Mouse (Mus musculus): Measurements from ENCODE around the gene Rapgefl1. TPM values are rescaled to one million over a fixed set of nuclear protein-coding genes. Genes with fewer than 3 reads are reported as not detected.

Rapgefl1 gene
- polyA plus RNA-seq, 1 experiment from 2014 or later, result 1.6 TPM

Other genes with a start within 250 kb of the Rapgefl1 start
- gene Ormdl3, start 249.4 kb upstream of the Rapgefl1 start, polyA plus RNA-seq (2016; fragmentation: Nextera tagmentation; extraction: Ambion mirVana), result 67.3 and 67.4 TPM in 2 replicates
- not detected in 2 replicates for gene Lrrc3c, start 238.5 kb upstream of the Rapgefl1 start, polyA plus RNA-seq (2016; fragmentation: Nextera tagmentation; extraction: Ambion mirVana)
- gene Gm12355, start 211.1 kb upstream of the Rapgefl1 start, polyA plus RNA-seq (2016; fragmentation: Nextera tagmentation; extraction: Ambion mirVana), result 1.2 and 1.4 TPM in 2 replicates
- not detected in 2 replicates for gene Gsdma3, start 210.4 kb upstream of the Rapgefl1 start, polyA plus RNA-seq (2016; fragmentation: Nextera tagmentation; extraction: Ambion mirVana)
- not detected in 2 replicates for gene Gsdma2, start 190.0 kb upstream of the Rapgefl1 start, polyA plus RNA-seq (2016; fragmentation: Nextera tagmentation; extraction: Ambion mirVana)
- gene Gsdma, start 172.4 kb upstream of the Rapgefl1 start, polyA plus RNA-seq (2016; fragmentation: Nextera tagmentation; extraction: Ambion mirVana), result not detected in 2 replicates
- gene Psmd3, start 154.2 kb upstream of the Rapgefl1 start, polyA plus RNA-seq (2016; fragmentation: Nextera tagmentation; extraction: Ambion mirVana), result 234 and 239 TPM in 2 replicates
- gene Csf3, start 135.5 kb upstream of the Rapgefl1 start, polyA plus RNA-seq (2016; fragmentation: Nextera tagmentation; extraction: Ambion mirVana), result 0.14 TPM in 1 of 2 replicates, not detected in the other
- gene Med24, start 107.3 kb upstream of the Rapgefl1 start, polyA plus RNA-seq (2016; fragmentation: Nextera tagmentation; extraction: Ambion mirVana), result 88.1 and 95.0 TPM in 2 replicates
- gene Thra, start 96.1 kb upstream of the Rapgefl1 start, polyA plus RNA-seq (2016; fragmentation: Nextera tagmentation; extraction: Ambion mirVana), result 53.4 and 59.8 TPM in 2 replicates
- gene Nr1d1, start 61.5 kb upstream of the Rapgefl1 start, polyA plus RNA-seq (2016; fragmentation: Nextera tagmentation; extraction: Ambion mirVana), result 2.1 and 2.2 TPM in 2 replicates
- gene Msl1, start 41.3 kb upstream of the Rapgefl1 start, polyA plus RNA-seq (2016; fragmentation: Nextera tagmentation; extraction: Ambion mirVana), result 39.3 and 39.9 TPM in 2 replicates
- gene Casc3, start 31.9 kb upstream of the Rapgefl1 start, polyA plus RNA-seq (2016; fragmentation: Nextera tagmentation; extraction: Ambion mirVana), result 63.2 and 67.4 TPM in 2 replicates
- 4.8 and 5.2 TPM in 2 replicates for gene Wipf2, start 26.9 kb downstream of the Rapgefl1 start, polyA plus RNA-seq (2016; fragmentation: Nextera tagmentation; extraction: Ambion mirVana)
- gene Cdc6, start 71.0 kb downstream of the Rapgefl1 start, polyA plus RNA-seq (2016; fragmentation: Nextera tagmentation; extraction: Ambion mirVana), result 38.0 and 43.1 TPM in 2 replicates
- 14.0 and 16.4 TPM in 2 replicates for gene Rara, start 91.0 kb downstream of the Rapgefl1 start, polyA plus RNA-seq (2016; fragmentation: Nextera tagmentation; extraction: Ambion mirVana)
- 0.24 and 0.47 TPM in 2 replicates for gene Gjd3, start 146.2 kb downstream of the Rapgefl1 start, polyA plus RNA-seq (2016; fragmentation: Nextera tagmentation; extraction: Ambion mirVana)
- 355 and 367 TPM in 2 replicates for gene Top2a, start 187.4 kb downstream of the Rapgefl1 start, polyA plus RNA-seq (2016; fragmentation: Nextera tagmentation; extraction: Ambion mirVana)
- gene Igfbp4, start 204.5 kb downstream of the Rapgefl1 start, polyA plus RNA-seq (2016; fragmentation: Nextera tagmentation; extraction: Ambion mirVana), result 214 and 247 TPM in 2 replicates

Measured in forebrain, embryonic 12.5 days (tissue).